In genomic region chr8:126382216-126382615, GRCm38 (mm10) we compare ENCODE assay signal across 12 mouse cellular contexts. TPM values are rescaled to one million over a fixed set of nuclear protein-coding genes. Genes with fewer than 3 reads are reported as not detected.
DNase-seq lines count a peak whose midpoint lies in the region; ATAC-seq and TF ChIP-seq lines count a peak whose summit lies in the region.
"Had no signal": no experiment of that assay in that cellular context is flagged by ENCODE, and none has a peak within 500 bp of the region (broad histone marks: within the 10 kb centered on the region; RNA-seq: fewer than 3 reads in every experiment).

No protein-coding gene starts in this region.

- no peak overlapping the region for H3K4me2 ChIP-seq in forebrain, embryonic 11.5 days (ENCODE audit: low read depth, low read length, severe bottlenecking)
- H3K4me2 ChIP-seq in myocyte (ENCODE audit: low read depth): no peak overlapping the region
- H3K4me2 ChIP-seq: hindbrain, embryonic 13.5 days had no signal

- no peak overlapping the region for H3ac ChIP-seq in myocyte (ENCODE audit: control insufficient read depth, insufficient read length)

- WGBS in forebrain, embryonic 11.5 days: 42% methylated on average over 14 of the region's 14 CpGs
- WGBS in forebrain, embryonic 10.5 days: 48% methylated on average over 14 of the region's 14 CpGs

- no peak for TF ChIP-seq POLR2A in myocyte (IDR thresholded peaks at IDR 0.05; ENCODE audit: insufficient read length, low read depth)

- no peaks in the 10 kb centered on the region for H3K36me3 ChIP-seq in forebrain, embryonic 11.5 days (ENCODE audit: control insufficient read depth, insufficient read depth, low read length)
- H3K36me3 ChIP-seq in forebrain, embryonic 10.5 days (replicated peaks): no peaks in the 10 kb centered on the region
- no peaks in the 10 kb centered on the region for H3K36me3 ChIP-seq in myocyte (ENCODE audit: control insufficient read depth, insufficient read depth)
- H3K36me3 ChIP-seq: hindbrain, embryonic 13.5 days had no signal

- peak; percentile 55 for DNase-seq in forebrain, embryonic 11.5 days (ENCODE audit: low spot score)
- no peak for DNase-seq in forebrain, embryonic 10.5 days (ENCODE audit: extremely low spot score, low spot score)
- DNase-seq in lung, postnatal 10 days: peak; percentile 13
- no peak for DNase-seq in lung, postnatal 14 days
- DNase-seq in embryo, embryonic 10.5 days (ENCODE audit: low spot score): peak; percentile 27
- no peak for DNase-seq in cerebellum, adult 9-11 months
- no peak for DNase-seq in thymus, postnatal 14 days
- DNase-seq: B cell, adult 2 months; liver had no signal

- no peaks in the 10 kb centered on the region for H3K9me3 ChIP-seq in forebrain, embryonic 11.5 days (ENCODE audit: control insufficient read depth, low read length)
- H3K9me3 ChIP-seq in forebrain, embryonic 10.5 days: no peaks in the 10 kb centered on the region
- H3K9me3 ChIP-seq: hindbrain, embryonic 13.5 days had no signal

- H3K27ac ChIP-seq in forebrain, embryonic 11.5 days (ENCODE audit: low read depth, low read length): no peak overlapping the region
- H3K27ac ChIP-seq in forebrain, embryonic 10.5 days: no peak overlapping the region
- H3K27ac ChIP-seq: hindbrain, embryonic 13.5 days had no signal

- no peak overlapping the region for H3K4me3 ChIP-seq in forebrain, embryonic 11.5 days (ENCODE audit: low read depth, low read length)
- no peak overlapping the region for H3K4me3 ChIP-seq in forebrain, embryonic 10.5 days
- H3K4me3 ChIP-seq in myocyte: no peak overlapping the region
- H3K4me3 ChIP-seq: hindbrain, embryonic 13.5 days had no signal

- H3K27me3 ChIP-seq in forebrain, embryonic 11.5 days (ENCODE audit: control insufficient read depth, insufficient read depth, low read length): no peaks in the 10 kb centered on the region
- no peaks in the 10 kb centered on the region for H3K27me3 ChIP-seq in forebrain, embryonic 10.5 days (ENCODE audit: poor library complexity, severe bottlenecking)
- peaks cover 13% of the 10 kb centered on the region for H3K27me3 ChIP-seq in myocyte (ENCODE audit: control insufficient read depth, insufficient read depth, insufficient read length)

- no peaks in the 10 kb centered on the region for H3K4me1 ChIP-seq in forebrain, embryonic 11.5 days (replicated peaks; ENCODE audit: control insufficient read depth, insufficient read depth, low read length)
- H3K4me1 ChIP-seq in forebrain, embryonic 10.5 days: no peaks in the 10 kb centered on the region
- H3K4me1 ChIP-seq: hindbrain, embryonic 13.5 days had no signal

- no peak overlapping the region for H3K9ac ChIP-seq in forebrain, embryonic 11.5 days (ENCODE audit: low read length)
- H3K9ac ChIP-seq: hindbrain, embryonic 13.5 days had no signal

- no peaks in the 10 kb centered on the region for H3K79me2 ChIP-seq in myocyte (ENCODE audit: control insufficient read depth, insufficient read depth)

- ATAC-seq in forebrain, embryonic 11.5 days (replicated peaks; ENCODE audit: low FRiP score): no peak
- ATAC-seq: midbrain, embryonic 16.5 days had no signal

TF ChIP-seq in myocyte, 11 proteins besides CTCF, POLR2A, EP300 and RAD21:
- TF ChIP-seq REST (IDR thresholded peaks at IDR 0.05; ENCODE audit: insufficient read depth, insufficient read length) (peak; percentile 79), MYOD1 (IDR thresholded peaks at IDR 0.05; ENCODE audit: control insufficient read depth in 1 of 3, insufficient read length in 2 of 3, low read depth in 2 of 3) (no peak)

RNA-seq across cellular contexts. Expression of gene Coa6, which starts 40.1 kb away (rescaled TPM):
- 44.1 and 44.2 TPM in 2 replicates for polyA plus RNA-seq in forebrain, embryonic 11.5 days (2014; fragmentation: Nextera tagmentation; extraction: Ambion mirVana)
- 41.2 and 46.5 TPM in 2 replicates for polyA plus RNA-seq in forebrain, embryonic 10.5 days (2016; fragmentation: Nextera tagmentation; extraction: Ambion mirVana)
- polyA plus RNA-seq in myocyte (2012; fragmentation: generic; extraction: Trizol): 29.3 TPM

Comparison
In these comparisons a context has a peak if more than half of its experiments do, and no peak if none do; other contexts are left out.
1. DNase-seq: peak in forebrain, embryonic 11.5 days (single experiment), lung, postnatal 10 days (single experiment) and embryo, embryonic 10.5 days (single experiment); none in forebrain, embryonic 10.5 days (single experiment), lung, postnatal 14 days (single experiment), cerebellum, adult 9-11 months (single experiment) and thymus, postnatal 14 days (single experiment).